Mouse (Mus musculus): ENCODE results near the gene Gnat3.
A peak's percentile ranks its signal among the peaks of the same experiment; 100 is the strongest.

Gene Gnat3

DNA sequence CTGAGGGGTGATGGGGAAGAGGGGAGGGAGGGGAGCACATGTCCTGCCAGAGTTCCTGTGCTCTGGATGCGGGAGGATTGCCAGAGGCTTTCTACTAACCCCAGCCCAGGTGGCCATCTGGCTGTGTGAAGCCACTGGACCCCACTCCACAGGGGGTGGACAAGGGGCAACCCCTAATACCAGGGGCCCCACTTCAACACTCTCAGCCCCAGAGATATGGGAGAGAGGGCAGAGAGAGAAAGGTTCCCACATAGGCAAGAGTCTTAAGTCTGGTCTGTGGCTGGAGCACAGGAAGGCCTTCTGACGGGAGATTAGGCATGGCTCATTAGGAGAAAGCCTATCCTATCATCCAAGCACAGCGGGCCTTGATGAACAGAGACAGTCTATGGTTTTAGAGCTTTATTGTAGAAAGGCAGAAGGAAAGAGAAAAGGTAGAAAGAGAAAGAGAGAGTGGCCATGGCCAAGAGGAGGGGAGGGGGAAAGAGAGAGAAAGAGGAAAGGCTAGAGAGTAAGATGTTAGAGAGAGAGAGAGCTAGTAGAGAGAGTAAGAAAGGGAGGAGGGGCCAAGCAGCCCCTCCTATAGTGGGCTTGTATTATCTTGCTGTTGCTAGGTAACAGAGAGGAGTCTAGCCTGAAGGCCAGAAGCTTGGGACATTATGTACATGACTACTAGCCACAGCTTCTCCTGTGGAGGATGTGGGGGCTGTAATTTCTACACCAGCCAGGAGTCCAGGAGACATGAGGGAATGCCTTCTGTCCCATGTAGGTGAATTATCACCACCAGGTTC is 42.7 kb downstream of the Gnat3 start:
- DNase-seq (ENCODE audit: extremely low spot score, low read depth, low spot score), result no peak

- no peak for DNase-seq (ENCODE audit: extremely low spot score, low read depth, low spot score)
These were observed 43.8 kb downstream of the Gnat3 start for GRCm38 (mm10) chr5:18006157-18006556.

DNA sequence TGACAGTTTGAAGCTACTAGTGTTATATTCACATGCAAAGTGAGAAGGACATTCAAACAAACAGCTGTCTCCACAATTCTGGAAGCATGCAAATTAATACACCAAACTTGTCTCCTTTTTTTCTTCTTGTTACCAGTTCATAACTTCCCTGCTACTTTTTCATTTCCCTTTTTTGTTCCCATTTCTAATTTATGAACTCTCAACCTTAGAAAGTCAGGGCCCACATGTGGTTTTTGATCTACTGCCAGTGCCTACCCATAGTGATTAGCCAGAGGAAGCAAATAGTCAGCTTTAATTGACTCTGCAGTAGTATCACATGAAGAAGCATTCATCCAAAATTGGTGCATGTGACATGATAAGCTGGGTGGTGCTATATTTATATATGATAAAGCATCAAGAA is 44.7 kb downstream of the Gnat3 start:
- no peak for DNase-seq (ENCODE audit: extremely low spot score, low read depth, low spot score)

- no peak for DNase-seq (ENCODE audit: extremely low spot score, low read depth, low spot score)
These were observed 48.0 kb downstream of the Gnat3 start for GRCm38 (mm10) chr5:18010301-18010700.

GRCm38 (mm10) chr5:18013196-18013595 is 50.8 kb downstream of the Gnat3 start:
- DNase-seq (ENCODE audit: extremely low spot score, low read depth, low spot score), result no peak

GRCm38 (mm10) chr5:18014209-18014829 is 52.0 kb downstream of the Gnat3 start:
- no peak for DNase-seq (ENCODE audit: extremely low spot score, low read depth, low spot score)

DNA sequence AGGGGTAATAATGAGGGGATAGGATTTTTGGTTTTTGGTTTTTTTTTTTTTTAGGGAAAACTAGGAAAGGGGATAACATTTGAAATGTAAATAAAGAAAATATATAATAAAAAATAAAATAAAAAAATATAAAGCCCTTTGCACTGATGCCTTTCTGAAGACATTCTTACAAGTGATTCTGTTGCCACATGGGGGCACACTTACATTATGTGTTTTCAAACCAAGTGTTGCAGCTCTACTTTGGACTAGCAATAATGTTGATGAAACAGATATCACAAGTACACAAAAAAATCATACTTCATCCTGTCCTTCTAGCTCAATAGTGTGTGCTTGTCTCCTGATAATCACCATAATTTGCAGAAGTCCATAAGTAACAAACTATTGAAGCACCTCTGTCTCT is 61.0 kb downstream of the Gnat3 start:
- DNase-seq (ENCODE audit: extremely low spot score, low read depth, low spot score), result no peak

- no peak for DNase-seq (ENCODE audit: extremely low spot score, low read depth, low spot score)
These were observed 65.2 kb downstream of the Gnat3 start for GRCm38 (mm10) chr5:18027531-18027930.

DNA sequence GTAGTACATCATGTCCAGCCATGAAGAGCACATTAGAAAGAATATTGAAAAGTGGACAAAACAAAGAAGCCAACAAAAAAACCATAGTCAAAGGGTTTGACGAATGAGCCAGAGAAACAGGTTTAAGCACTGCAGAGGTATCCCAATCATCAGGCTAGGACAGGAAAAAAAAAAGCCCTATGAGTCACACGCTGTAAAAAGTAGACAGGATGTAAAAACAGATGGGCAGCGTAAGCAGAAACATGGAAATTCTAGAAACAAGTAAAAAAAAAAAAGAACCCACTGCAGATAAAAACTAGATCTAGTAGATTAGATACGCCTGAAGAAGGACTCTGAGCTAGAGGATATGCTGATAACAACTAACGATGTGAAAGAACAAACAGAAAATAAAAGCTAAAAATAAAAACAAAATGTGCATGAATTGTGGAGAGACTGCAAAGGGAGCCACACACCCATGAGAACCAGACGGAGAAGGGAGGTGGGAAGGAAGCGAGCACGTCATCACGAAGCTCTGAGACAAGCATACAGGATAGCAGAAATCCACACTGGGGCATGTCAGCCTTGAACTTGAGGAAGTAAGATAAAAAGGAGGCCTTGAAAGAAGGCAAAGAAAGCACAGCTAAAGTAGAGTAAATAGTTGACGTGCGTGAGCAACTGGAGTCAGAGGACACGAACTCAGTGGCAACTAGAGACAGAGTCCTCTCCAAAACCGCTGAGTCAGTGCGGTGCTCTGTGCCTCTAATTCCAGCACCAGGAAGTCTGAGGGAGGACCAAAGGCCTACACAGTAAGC is 73.7 kb downstream of the Gnat3 start:
- no peak for DNase-seq (ENCODE audit: extremely low spot score, low read depth, low spot score)

DNA sequence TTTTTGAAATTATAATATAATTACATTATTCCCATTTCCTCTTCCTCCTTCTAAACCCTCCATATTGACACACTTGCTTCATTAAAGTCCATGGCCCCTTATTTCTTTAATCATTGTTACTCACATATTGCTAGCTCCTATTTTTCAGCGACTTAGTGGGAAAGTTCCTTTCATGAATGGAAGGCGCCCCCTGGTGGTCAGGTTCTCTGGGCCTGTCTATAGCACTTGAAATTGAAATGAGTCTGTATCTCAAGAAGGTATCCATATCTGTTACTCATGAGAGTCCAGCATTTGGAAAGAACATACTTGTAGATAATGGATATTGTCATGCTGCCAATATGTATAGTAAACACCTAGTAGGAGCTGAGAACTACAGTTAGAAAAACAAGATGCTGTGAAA is 80.7 kb downstream of the Gnat3 start:
- peak; percentile 26 for DNase-seq (ENCODE audit: extremely low spot score, low read depth, low spot score)

GRCm38 (mm10) chr5:18048841-18049240 is 86.5 kb downstream of the Gnat3 start:
- no peak for DNase-seq (ENCODE audit: extremely low spot score, low read depth, low spot score)

DNA sequence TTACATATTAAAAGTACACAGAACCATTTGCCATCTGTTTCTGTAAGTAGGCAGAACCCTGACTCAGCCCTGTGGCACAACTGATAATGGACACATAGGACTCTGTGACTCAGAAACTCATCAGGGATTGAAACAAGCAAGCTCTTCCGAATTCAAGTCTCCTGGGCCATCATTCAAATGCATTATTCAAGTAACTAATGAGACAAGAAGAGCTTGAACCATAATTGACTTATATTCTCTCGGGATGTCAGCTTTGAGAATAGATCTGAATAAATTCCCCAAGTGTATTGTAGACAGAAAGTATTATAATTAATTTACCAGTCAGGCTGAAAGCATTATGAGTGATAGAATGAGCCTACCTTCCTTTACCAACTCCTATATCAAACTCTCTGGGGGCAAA is 93.0 kb downstream of the Gnat3 start:
- DNase-seq (ENCODE audit: extremely low spot score, low read depth, low spot score), result no peak

All from hindlimb bud, embryonic 11.5 days (tissue).